Mouse (Mus musculus): ENCODE data around the gene Gm49630. TPM values are rescaled to one million over a fixed set of nuclear protein-coding genes. Genes with fewer than 3 reads are reported as not detected.
A peak's percentile ranks its signal among the peaks of the same experiment; 100 is the strongest.
"Not testable (repeated sequence)": the region's sequence is repeated elsewhere in the genome, so short reads cannot be mapped to it uniquely, and the experiment has no call there.

Gm49630 gene
- polyA plus RNA-seq, 1 experiment from 2014 or later: not detected

- WGBS: 77% methylated on average over 5 of the region's 6 CpGs
These were observed 2.4 kb downstream of the Gm49630 start for GRCm38 (mm10) chr17:7369401-7369800.

DNA sequence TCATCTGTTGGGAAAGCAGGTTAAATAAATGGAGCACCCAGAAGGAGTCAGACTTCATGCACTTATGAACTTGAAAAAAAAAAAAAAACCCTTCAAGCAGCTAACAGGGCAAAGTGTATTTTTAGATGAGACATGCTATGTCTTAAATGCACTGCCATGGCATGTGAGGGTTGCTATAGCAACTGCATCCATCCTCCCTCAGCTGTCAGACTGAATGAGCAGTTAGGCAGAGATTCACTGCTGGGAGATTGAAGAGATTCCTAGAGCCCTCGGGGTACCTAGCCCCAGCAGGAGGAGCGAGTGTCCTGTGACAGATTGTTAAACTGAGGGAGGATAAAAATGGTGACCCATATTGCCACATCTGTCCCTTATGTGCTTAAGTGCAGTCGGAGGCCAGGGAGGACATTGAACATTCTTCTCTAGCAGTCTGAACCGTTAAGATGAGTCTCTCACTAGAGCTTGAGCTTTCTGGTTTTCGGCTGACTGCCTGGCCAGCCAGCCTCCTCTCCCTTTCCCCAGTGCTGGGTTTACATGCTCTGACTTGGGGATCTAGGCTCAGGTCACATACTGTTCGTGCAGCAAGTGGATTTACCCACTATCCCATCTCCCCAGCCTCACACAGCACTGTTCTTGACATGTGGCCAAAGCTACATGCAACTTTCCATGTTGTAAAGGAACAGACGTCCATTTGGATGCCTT lies 5.0 kb downstream of the Gm49630 start:
- not testable (repeated sequence) for H3K4me2 ChIP-seq (replicated peaks; ENCODE audit: low read depth, low read length); ATAC-seq (ENCODE audit: low FRiP score, low TSS enrichment); H3K27me3 ChIP-seq (ENCODE audit: insufficient read depth, low read length); H3K4me1 ChIP-seq (ENCODE audit: insufficient read depth, low read length); H3K9ac ChIP-seq (replicated peaks; ENCODE audit: low read length); H3K27ac ChIP-seq (ENCODE audit: low read length); H3K9me3 ChIP-seq (ENCODE audit: low read length); H3K36me3 ChIP-seq (ENCODE audit: insufficient read depth, low read length); H3K4me3 ChIP-seq (ENCODE audit: low read length)
- 56% methylated on average over 4 of the region's 7 CpGs for WGBS

More at GRCm38 (mm10) chr17:7369401-7369800, 2.4 kb downstream of the Gm49630 start:
- H3K4me2 ChIP-seq (replicated peaks; ENCODE audit: low read depth, low read length); ATAC-seq (ENCODE audit: low FRiP score, low TSS enrichment); H3K4me1 ChIP-seq (ENCODE audit: insufficient read depth, low read length); H3K27ac ChIP-seq (ENCODE audit: low read length); H3K36me3 ChIP-seq (ENCODE audit: insufficient read depth, low read length); H3K9me3 ChIP-seq (ENCODE audit: low read length); H3K9ac ChIP-seq (replicated peaks; ENCODE audit: low read length); H3K4me3 ChIP-seq (ENCODE audit: low read length); H3K27me3 ChIP-seq (ENCODE audit: insufficient read depth, low read length): not testable (repeated sequence)

- no CpG with 5 or more reads among the region's 1 CpGs for WGBS
- not testable (repeated sequence) for H3K9me3 ChIP-seq (ENCODE audit: low read length); H3K4me2 ChIP-seq (replicated peaks; ENCODE audit: low read depth, low read length); H3K4me3 ChIP-seq (ENCODE audit: low read length); ATAC-seq (ENCODE audit: low FRiP score, low TSS enrichment); H3K9ac ChIP-seq (replicated peaks; ENCODE audit: low read length); H3K27ac ChIP-seq (ENCODE audit: low read length); H3K36me3 ChIP-seq (ENCODE audit: insufficient read depth, low read length); H3K4me1 ChIP-seq (ENCODE audit: insufficient read depth, low read length); H3K27me3 ChIP-seq (ENCODE audit: insufficient read depth, low read length)
These were observed 5.5 kb downstream of the Gm49630 start for GRCm38 (mm10) chr17:7366265-7366664.

- not testable (repeated sequence) for H3K9me3 ChIP-seq (ENCODE audit: low read length); H3K27me3 ChIP-seq (ENCODE audit: insufficient read depth, low read length); H3K4me2 ChIP-seq (replicated peaks; ENCODE audit: low read depth, low read length); H3K27ac ChIP-seq (ENCODE audit: low read length); H3K36me3 ChIP-seq (ENCODE audit: insufficient read depth, low read length); H3K4me3 ChIP-seq (ENCODE audit: low read length); H3K4me1 ChIP-seq (ENCODE audit: insufficient read depth, low read length); H3K9ac ChIP-seq (replicated peaks; ENCODE audit: low read length); ATAC-seq (ENCODE audit: low FRiP score, low TSS enrichment)
- WGBS: no CpG with 5 or more reads among the region's 3 CpGs
These were observed 6.2 kb downstream of the Gm49630 start for GRCm38 (mm10) chr17:7365615-7366014.

DNA sequence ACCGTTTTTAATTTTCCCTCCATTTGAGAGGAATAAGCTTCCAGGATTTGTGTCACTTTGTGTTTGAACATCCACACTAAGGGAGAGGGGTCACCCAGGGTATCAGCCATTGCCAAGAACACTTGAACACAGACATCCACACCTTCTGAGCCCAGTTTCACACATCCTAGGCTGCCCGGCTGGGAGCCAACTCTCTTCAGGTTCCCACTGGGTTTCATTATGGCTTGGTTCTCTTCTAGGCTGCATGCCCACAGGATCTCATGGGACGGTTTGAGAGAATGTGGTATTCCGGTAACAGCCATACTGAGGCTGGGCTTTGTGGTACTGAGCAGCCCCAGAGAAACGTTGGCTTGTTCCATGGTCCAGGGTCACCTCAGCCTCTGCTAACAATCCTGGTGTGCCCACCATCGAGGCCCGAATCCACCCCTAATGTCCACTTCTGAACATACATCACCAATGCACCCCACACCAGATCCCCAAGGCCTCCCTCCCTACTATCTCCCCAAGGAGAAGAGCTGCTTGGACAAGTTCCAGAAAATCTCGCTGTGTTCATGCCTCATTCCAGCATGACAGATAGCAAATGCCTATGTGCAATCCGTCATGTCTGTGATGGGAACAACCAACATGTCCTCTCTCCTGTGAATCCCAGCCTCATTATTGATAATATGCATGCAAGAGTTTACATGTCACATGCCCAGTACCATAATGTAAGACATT lies 10.9 kb downstream of the Gm49630 start:
- H3K27ac ChIP-seq (ENCODE audit: low read length); H3K36me3 ChIP-seq (ENCODE audit: insufficient read depth, low read length); H3K4me1 ChIP-seq (ENCODE audit: insufficient read depth, low read length); H3K27me3 ChIP-seq (ENCODE audit: insufficient read depth, low read length); H3K9me3 ChIP-seq (ENCODE audit: low read length); H3K4me3 ChIP-seq (ENCODE audit: low read length); ATAC-seq (ENCODE audit: low FRiP score, low TSS enrichment); H3K9ac ChIP-seq (replicated peaks; ENCODE audit: low read length); H3K4me2 ChIP-seq (replicated peaks; ENCODE audit: low read depth, low read length): not testable (repeated sequence)
- WGBS: 91% methylated on average over 9 of the region's 9 CpGs

DNA sequence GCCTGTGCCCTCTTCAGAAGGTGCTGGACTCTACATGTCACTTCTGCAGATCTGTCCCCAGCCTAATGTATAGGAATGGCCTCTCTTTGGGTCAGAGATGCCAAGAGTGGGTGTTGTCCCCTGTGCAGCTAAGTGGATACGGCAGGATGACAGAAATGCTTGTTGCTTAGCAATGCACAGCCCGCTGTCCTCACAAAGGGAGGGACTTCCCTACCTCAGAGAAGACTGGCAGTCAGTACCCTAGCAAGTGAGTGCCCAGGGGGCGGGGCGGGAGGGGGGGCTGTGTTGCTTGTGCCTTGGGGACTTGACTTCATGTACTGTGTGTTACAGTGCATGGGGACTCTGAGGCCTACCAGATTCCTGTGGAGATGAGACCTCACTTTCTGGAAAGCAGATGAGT lies 12.0 kb downstream of the Gm49630 start:
- H3K36me3 ChIP-seq (ENCODE audit: insufficient read depth, low read length); H3K4me3 ChIP-seq (ENCODE audit: low read length); H3K9me3 ChIP-seq (ENCODE audit: low read length); H3K4me2 ChIP-seq (replicated peaks; ENCODE audit: low read depth, low read length); H3K27me3 ChIP-seq (ENCODE audit: insufficient read depth, low read length); H3K27ac ChIP-seq (ENCODE audit: low read length); H3K4me1 ChIP-seq (ENCODE audit: insufficient read depth, low read length); H3K9ac ChIP-seq (replicated peaks; ENCODE audit: low read length); ATAC-seq (ENCODE audit: low FRiP score, low TSS enrichment): not testable (repeated sequence)
- WGBS: 76% methylated on average over 4 of the region's 4 CpGs

DNA sequence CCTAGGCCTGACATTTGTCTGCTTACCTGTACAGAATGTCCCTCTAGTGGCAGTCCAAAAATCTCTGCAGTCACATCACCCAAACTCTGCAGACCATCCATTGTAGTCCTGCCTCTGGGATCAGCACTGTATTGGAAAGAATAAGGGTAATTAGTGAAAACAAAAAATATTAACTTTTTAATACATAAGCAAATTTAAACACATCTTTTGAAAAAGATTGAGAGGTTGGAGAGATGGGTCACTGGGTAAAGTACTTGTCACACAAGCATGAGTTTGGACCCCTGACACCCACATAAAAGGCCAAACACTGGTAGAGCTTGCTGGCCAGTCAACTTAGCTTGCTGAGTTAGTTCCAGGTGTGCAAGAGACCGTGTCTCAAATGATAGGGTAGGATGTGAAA lies 19.2 kb downstream of the Gm49630 start, which contains the start of gene Ttll2:
Ttll2 (minus strand) TSS at position 101 of the 400 bp plus-strand sequence.
- WGBS: 69% methylated on average over 1 of the region's 1 CpGs
- not testable (repeated sequence) for H3K27ac ChIP-seq (ENCODE audit: low read length); ATAC-seq (ENCODE audit: low FRiP score, low TSS enrichment); H3K9me3 ChIP-seq (ENCODE audit: low read length); H3K9ac ChIP-seq (replicated peaks; ENCODE audit: low read length); H3K4me3 ChIP-seq (ENCODE audit: low read length); H3K4me2 ChIP-seq (replicated peaks; ENCODE audit: low read depth, low read length); H3K4me1 ChIP-seq (ENCODE audit: insufficient read depth, low read length); H3K27me3 ChIP-seq (ENCODE audit: insufficient read depth, low read length); H3K36me3 ChIP-seq (ENCODE audit: insufficient read depth, low read length)

GRCm38 (mm10) chr17:7348765-7349164 lies 23.0 kb downstream of the Gm49630 start:
- H3K4me3 ChIP-seq (ENCODE audit: low read length); ATAC-seq (ENCODE audit: low FRiP score, low TSS enrichment); H3K27ac ChIP-seq (ENCODE audit: low read length); H3K36me3 ChIP-seq (ENCODE audit: insufficient read depth, low read length); H3K4me1 ChIP-seq (ENCODE audit: insufficient read depth, low read length); H3K4me2 ChIP-seq (replicated peaks; ENCODE audit: low read depth, low read length); H3K9me3 ChIP-seq (ENCODE audit: low read length); H3K9ac ChIP-seq (replicated peaks; ENCODE audit: low read length); H3K27me3 ChIP-seq (ENCODE audit: insufficient read depth, low read length): not testable (repeated sequence)
- 73% methylated on average over 2 of the region's 3 CpGs for WGBS

DNA sequence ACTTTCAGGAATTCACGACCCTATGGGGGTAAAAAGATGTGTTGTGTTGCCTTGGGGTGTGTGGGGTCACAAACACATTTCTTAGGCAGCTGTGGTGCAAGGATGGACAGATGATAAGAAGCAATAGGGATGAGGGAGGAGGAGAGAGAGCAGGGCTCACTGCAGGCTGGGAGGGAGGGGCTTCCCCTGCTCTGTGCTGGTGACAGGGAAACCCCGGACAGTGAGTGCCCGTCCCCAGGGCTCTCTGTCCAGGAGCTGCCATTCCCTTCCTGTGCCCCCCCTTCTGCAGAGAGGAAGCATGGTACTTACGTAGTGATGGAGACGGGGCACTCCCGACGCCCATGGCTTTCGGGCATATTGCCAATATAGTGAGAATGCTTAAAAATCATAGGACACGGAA lies 34.4 kb downstream of the Gm49630 start:
- not testable (repeated sequence) for H3K4me1 ChIP-seq (ENCODE audit: insufficient read depth, low read length); H3K27ac ChIP-seq (ENCODE audit: low read length); H3K27me3 ChIP-seq (ENCODE audit: insufficient read depth, low read length); H3K9me3 ChIP-seq (ENCODE audit: low read length); H3K9ac ChIP-seq (replicated peaks; ENCODE audit: low read length); H3K36me3 ChIP-seq (ENCODE audit: insufficient read depth, low read length); H3K4me2 ChIP-seq (replicated peaks; ENCODE audit: low read depth, low read length); H3K4me3 ChIP-seq (ENCODE audit: low read length)
- 71% methylated on average over 7 of the region's 9 CpGs for WGBS
- ATAC-seq (ENCODE audit: low FRiP score, low TSS enrichment): peak; percentile 63

- not testable (repeated sequence) for H3K36me3 ChIP-seq (ENCODE audit: insufficient read depth, low read length); H3K9ac ChIP-seq (replicated peaks; ENCODE audit: low read length); H3K27me3 ChIP-seq (ENCODE audit: insufficient read depth, low read length); H3K27ac ChIP-seq (ENCODE audit: low read length); H3K9me3 ChIP-seq (ENCODE audit: low read length); H3K4me1 ChIP-seq (ENCODE audit: insufficient read depth, low read length); H3K4me2 ChIP-seq (replicated peaks; ENCODE audit: low read depth, low read length); ATAC-seq (ENCODE audit: low FRiP score, low TSS enrichment); H3K4me3 ChIP-seq (ENCODE audit: low read length)
- 50% methylated on average over 3 of the region's 5 CpGs for WGBS
These were observed 39.0 kb downstream of the Gm49630 start for GRCm38 (mm10) chr17:7332745-7333144.

Data from kidney, embryonic 16.5 days (tissue).